Mouse (Mus musculus) cerebellum, adult 11 months (tissue): Measurements from ENCODE around the gene Prr14.

Experiments
- DNase-seq: peaks from one replicate; pipeline ENCODE4 v3.0.0; 2022

The Prr14 gene

DNA sequence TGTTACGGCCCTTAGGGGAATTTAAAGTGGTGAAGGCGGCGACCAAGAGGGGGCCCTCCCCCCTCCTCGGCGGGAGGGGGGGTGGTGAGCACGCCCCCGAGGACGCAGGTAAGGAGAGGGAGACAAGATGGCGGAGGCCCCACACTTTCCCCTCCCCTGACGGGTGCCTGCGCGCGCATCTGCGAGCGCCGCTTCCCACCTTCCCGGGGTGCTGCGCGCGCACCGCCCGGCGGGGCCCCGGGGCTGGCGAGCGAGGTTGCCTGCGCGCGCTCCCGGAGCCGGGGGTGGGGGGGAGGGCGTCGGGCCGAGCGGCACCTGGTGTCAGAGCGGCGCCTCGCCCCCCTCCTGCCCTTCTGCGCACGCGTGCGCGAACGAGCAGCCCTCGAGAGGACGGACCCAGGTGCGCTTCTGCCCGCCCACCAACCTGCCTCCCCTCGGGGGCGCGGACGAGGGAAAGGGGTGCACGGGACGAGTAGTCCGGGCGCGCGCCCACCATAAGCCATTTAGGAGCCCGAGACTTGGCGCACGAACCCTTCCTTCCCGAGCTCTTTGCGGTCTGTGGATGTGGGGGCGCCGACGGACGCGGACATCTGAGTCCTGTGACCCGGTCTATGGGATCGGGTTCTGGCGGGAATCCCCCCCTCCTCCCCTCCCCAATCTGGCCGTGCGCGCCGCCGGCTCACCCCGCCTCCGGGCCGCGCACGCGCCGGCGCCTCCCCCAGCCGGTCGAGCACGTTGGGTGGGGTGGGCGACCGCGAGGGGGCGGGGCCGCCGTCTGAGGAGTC, 53.0 kb downstream of the Prr14 start:
- DNase-seq = peak; percentile 89

DNA sequence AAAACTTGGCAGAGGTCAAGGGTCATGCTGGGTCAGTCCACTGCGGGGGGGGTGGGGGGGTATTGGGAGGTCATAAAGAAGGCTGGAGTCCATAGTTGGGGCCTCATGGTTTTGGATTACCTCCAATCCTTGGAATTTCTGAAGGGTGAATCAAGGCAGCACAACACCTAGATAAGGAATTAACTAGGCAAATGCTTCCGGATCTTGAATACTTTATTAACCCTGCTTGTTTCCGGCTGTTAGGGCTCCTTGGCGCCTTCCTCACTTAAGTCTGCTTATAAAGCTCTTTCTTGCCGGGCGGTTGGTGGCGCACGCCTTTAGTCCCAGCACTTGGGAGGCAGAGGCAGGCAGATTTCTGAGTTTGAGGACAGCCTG, 53.6 kb downstream of the Prr14 start:
- DNase-seq = peak; percentile 30

GRCm38 (mm10) chr7:127513781-127514180, 54.4 kb downstream of the Prr14 start:
- no peak for DNase-seq

GRCm38 (mm10) chr7:127515846-127516245, 56.4 kb downstream of the Prr14 start:
- DNase-seq = peak; percentile 20

- DNase-seq = no peak
These were observed 56.9 kb downstream of the Prr14 start for GRCm38 (mm10) chr7:127516344-127516743.

GRCm38 (mm10) chr7:127519284-127519683, 59.9 kb downstream of the Prr14 start, which contains the start of gene Gm42715:
Gene Gm42715 (plus strand): TSS chr7:127519584.
- no peak for DNase-seq
